Mouse (Mus musculus): ENCODE results near the gene Crip1. TPM values are rescaled to one million over a fixed set of nuclear protein-coding genes. Genes with fewer than 3 reads are reported as not detected.

Gene Crip1
- 31.0 and 35.1 TPM in 2 replicates for polyA plus RNA-seq (2015; fragmentation: Nextera tagmentation; extraction: Ambion mirVana)

GRCm38 (mm10) chr12:113146112-113147057 lies at the start of gene Crip1:
Gene Crip1, plus strand, starts transcription at chr12:113146316.
- Histone ChIP-seq H3K36me3 (peaks cover 25% of the 10 kb centered on the region), H3K4me3 (replicated peaks) (no peak within 1 kb of the TSS; the same call in 1 of the 2 replicates), H3K9me3 (no peaks in the 10 kb centered on the region), H3K9ac (replicated peaks) (no peak within 1 kb of the TSS), H3K27ac (no peak within 1 kb of the TSS; the same call in 1 of the 2 replicates), H3K4me1 (replicated peaks) (peaks cover 42% of the 10 kb centered on the region), H3K27me3 (peaks cover 18% of the 10 kb centered on the region), H3K4me2 (replicated peaks) (peak within 1 kb of the TSS; percentile 38)
- whole genome bisulfite sequencing: 8% methylated on average over 45 of the region's 45 CpGs
- ATAC-seq: peak; percentile 18

- H3K9ac ChIP-seq (replicated peaks): peak overlapping the region; percentile 99
Measured at GRCm38 (mm10) chr12:113097040-113097439, 49.1 kb upstream of the Crip1 start.

GRCm38 (mm10) chr12:113097749-113098281 lies 48.3 kb upstream of the Crip1 start, which contains the start of gene Mta1:
Gene Mta1, plus strand, starts transcription at chr12:113098278.
- Histone ChIP-seq H3K27me3 (no peaks in the 10 kb centered on the region), H3K9me3 (no peaks in the 10 kb centered on the region), H3K4me3 (replicated peaks) (peak within 1 kb of the TSS; percentile 96), H3K4me1 (replicated peaks) (peaks cover 44% of the 10 kb centered on the region), H3K9ac (replicated peaks) (peak within 1 kb of the TSS; percentile 99), H3K4me2 (replicated peaks) (peak within 1 kb of the TSS; percentile 93), H3K36me3 (no peaks in the 10 kb centered on the region), H3K27ac (peak within 1 kb of the TSS; percentile 84)
- peak; percentile 78 for ATAC-seq
- WGBS: 2% methylated on average over 26 of the region's 53 CpGs

More at GRCm38 (mm10) chr12:113097040-113097439, 49.1 kb upstream of the Crip1 start:
- H3K4me1 ChIP-seq (replicated peaks): peaks cover 42% of the 10 kb centered on the region
- WGBS: 83% methylated on average over 5 of the region's 5 CpGs
- peak overlapping the region; percentile 96 for H3K4me3 ChIP-seq (replicated peaks)
- H3K27ac ChIP-seq: peak overlapping the region; percentile 84; the same call in 1 of the 2 replicates
- peak; percentile 12; the same call in 1 of the 2 replicates for ATAC-seq
- H3K36me3 ChIP-seq: no peaks in the 10 kb centered on the region
- no peaks in the 10 kb centered on the region for H3K9me3 ChIP-seq
- H3K4me2 ChIP-seq (replicated peaks): peak overlapping the region; percentile 93
- H3K27me3 ChIP-seq: no peaks in the 10 kb centered on the region

DNA sequence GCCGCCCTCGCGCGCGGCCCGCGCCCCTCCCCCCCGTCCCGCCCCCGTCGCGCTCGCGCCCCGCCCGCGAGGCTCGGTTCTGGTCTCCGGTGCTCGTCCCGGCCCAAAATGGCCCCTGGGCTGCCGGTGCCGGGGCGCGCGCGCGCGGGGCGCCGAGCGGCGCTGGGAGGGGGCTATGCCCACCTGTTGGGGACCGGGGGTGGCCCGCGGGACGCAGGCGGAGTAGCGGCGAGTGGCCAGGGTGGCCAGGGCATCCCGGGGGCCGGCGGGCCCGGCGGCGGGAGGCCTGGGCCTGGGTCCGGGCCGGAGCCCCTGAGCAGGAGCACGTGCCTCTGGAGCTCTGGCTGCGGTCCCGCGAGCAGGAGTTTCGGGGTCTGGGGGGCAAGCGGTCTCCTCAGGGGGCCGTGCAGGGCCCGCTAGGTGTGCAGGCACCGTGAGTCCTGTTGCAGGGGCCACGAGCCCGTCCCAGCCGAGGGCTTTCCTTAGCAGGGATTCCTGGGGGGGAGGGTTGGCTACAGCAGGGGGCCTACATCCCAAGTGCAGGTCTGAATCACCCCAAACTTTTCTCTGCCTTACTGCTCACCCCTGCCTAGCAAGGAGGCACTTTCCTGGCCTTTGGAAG lies 47.5 kb upstream of the Crip1 start:
- H3K4me2 ChIP-seq (replicated peaks): peak overlapping the region; percentile 93
- peak overlapping the region; percentile 99 for H3K9ac ChIP-seq (replicated peaks)
- peak overlapping the region; percentile 77 for H3K27ac ChIP-seq
- under 1% methylated on average over 37 of the region's 60 CpGs for WGBS
- ATAC-seq: peak; percentile 15
- H3K36me3 ChIP-seq: no peaks in the 10 kb centered on the region
- H3K4me1 ChIP-seq (replicated peaks): peaks cover 52% of the 10 kb centered on the region
- H3K9me3 ChIP-seq: no peaks in the 10 kb centered on the region
- no peaks in the 10 kb centered on the region for H3K27me3 ChIP-seq
- peak overlapping the region; percentile 96 for H3K4me3 ChIP-seq (replicated peaks)

DNA sequence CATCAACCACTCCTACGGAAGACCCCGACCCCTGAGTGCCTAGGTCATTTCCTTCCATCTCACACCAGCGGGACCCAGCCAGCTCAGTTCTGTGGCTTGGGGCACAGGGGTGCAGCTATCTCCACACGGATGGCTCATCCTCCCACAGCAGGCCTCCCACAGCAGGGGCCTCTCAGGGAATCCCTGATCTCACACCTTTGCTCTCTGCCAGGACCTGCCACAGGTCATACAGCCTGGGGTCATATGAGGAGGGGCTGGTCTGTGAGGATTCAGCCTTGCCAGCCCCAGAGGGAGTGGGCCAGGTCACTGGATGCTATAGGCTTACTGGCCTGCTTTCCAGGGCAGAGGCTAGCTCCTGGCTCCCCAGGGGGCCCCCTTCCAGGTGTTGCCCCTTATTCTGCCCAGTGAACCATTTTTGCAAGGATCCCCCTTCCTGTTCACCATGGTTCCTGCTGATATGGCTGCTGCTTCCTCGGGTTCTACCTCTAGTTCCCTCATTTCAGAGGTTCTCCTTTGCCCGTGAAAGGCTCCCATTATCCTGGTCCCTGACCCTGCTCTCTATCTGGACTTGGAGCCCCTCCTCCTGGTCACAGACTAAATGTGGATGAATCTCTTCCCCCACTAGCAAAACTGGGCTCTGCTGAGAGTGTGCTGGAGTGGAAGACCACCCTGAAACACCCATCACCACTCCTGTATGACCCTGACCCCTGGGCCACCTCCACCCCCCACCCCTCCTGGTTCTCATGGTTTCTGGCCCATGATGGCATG lies 46.5 kb upstream of the Crip1 start:
- Histone ChIP-seq H3K4me2 (replicated peaks) (peak overlapping the region; percentile 93), H3K27me3 (no peaks in the 10 kb centered on the region), H3K4me1 (replicated peaks) (peaks cover 58% of the 10 kb centered on the region), H3K4me3 (replicated peaks) (peak overlapping the region; percentile 96), H3K9ac (replicated peaks) (peak overlapping the region; percentile 99), H3K36me3 (no peaks in the 10 kb centered on the region), H3K27ac (peak overlapping the region; percentile 15; the same call in 1 of the 2 replicates), H3K9me3 (no peaks in the 10 kb centered on the region)
- ATAC-seq: no peak
- WGBS: 41% methylated on average over 6 of the region's 6 CpGs

- H3K4me1 ChIP-seq (replicated peaks): peaks cover 58% of the 10 kb centered on the region
Measured at GRCm38 (mm10) chr12:113100448-113101076, 45.6 kb upstream of the Crip1 start.

DNA sequence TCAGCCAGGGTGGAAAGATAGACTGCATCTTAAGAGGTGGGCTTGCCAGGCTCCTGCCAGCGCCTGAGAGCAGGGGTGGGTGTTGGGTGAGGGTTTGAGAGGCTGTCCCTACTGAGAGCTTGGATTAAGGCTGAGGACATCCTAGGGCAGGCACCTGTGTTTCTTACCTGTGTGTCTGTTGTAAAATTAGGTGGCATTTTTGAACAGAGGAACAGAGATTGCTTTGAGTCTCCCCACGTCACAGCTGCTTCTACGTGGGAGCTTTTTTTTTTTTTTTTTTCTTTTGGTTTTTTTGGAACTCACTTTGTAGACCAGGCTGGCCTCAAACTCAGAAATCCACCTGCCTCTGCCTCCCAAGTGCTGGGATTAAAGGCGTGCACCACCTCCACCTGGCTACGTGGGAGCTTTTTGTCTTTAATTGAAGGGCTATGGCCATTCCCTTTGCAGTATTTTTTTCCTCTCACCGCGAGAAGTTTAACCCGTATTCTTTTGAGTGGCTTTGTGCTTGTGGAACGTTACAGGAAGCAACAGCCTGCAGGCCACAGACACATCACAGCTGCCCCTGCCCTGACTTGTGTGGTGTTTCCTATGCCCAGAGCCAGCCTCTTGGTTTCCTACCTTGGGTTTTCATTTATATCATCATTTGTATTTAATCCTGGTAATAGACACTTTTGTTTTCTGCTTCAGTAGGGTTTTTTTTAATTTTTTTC lies 44.7 kb upstream of the Crip1 start:
- 0 out of 2 replicates have a peak overlapping the region, but pooled peaks have one; percentile 11 for H3K9ac ChIP-seq (replicated peaks)
- peaks cover 58% of the 10 kb centered on the region for H3K4me1 ChIP-seq (replicated peaks)
- H3K27me3 ChIP-seq: no peaks in the 10 kb centered on the region
- ATAC-seq: no peak
- no peak overlapping the region for H3K4me2 ChIP-seq (replicated peaks)
- no peak overlapping the region for H3K4me3 ChIP-seq (replicated peaks)
- WGBS: 85% methylated on average over 9 of the region's 9 CpGs
- no peaks in the 10 kb centered on the region for H3K36me3 ChIP-seq
- H3K27ac ChIP-seq: no peak overlapping the region
- H3K9me3 ChIP-seq: peaks cover 3% of the 10 kb centered on the region; the same call in 1 of the 2 replicates

More at GRCm38 (mm10) chr12:113100448-113101076, 45.6 kb upstream of the Crip1 start:
- 87% methylated on average over 5 of the region's 5 CpGs for whole genome bisulfite sequencing
- H3K4me3 ChIP-seq (replicated peaks): no peak overlapping the region
- H3K9me3 ChIP-seq: peaks cover under 1% of the 10 kb centered on the region; the same call in 1 of the 2 replicates
- H3K4me2 ChIP-seq (replicated peaks): peak overlapping the region; percentile 93
- no peaks in the 10 kb centered on the region for H3K27me3 ChIP-seq
- peak overlapping the region; percentile 11; the same call in 1 of the 2 replicates for H3K9ac ChIP-seq (replicated peaks)
- no peak overlapping the region for H3K27ac ChIP-seq
- no peaks in the 10 kb centered on the region for H3K36me3 ChIP-seq
- ATAC-seq: no peak

GRCm38 (mm10) chr12:113102461-113102860 lies 43.7 kb upstream of the Crip1 start:
- peaks cover 3% of the 10 kb centered on the region; the same call in 1 of the 2 replicates for H3K9me3 ChIP-seq
- 62% methylated on average over 6 of the region's 6 CpGs for WGBS
- no peaks in the 10 kb centered on the region for H3K27me3 ChIP-seq

GRCm38 (mm10) chr12:113103846-113104451 lies 42.2 kb upstream of the Crip1 start:
- Histone ChIP-seq H3K27ac (no peak overlapping the region), H3K9me3 (peaks cover 3% of the 10 kb centered on the region; the same call in 1 of the 2 replicates), H3K4me2 (replicated peaks) (no peak overlapping the region), H3K36me3 (no peaks in the 10 kb centered on the region), H3K9ac (replicated peaks) (no peak overlapping the region), H3K4me1 (replicated peaks) (peaks cover 44% of the 10 kb centered on the region), H3K4me3 (replicated peaks) (no peak overlapping the region), H3K27me3 (no peaks in the 10 kb centered on the region)
- no peak for ATAC-seq
- 87% methylated on average over 8 of the region's 8 CpGs for WGBS

More at GRCm38 (mm10) chr12:113102461-113102860, 43.7 kb upstream of the Crip1 start:
- H3K27ac ChIP-seq: no peak overlapping the region
- H3K4me1 ChIP-seq (replicated peaks): peaks cover 51% of the 10 kb centered on the region
- no peak overlapping the region for H3K9ac ChIP-seq (replicated peaks)
- no peaks in the 10 kb centered on the region for H3K36me3 ChIP-seq
- no peak overlapping the region for H3K4me2 ChIP-seq (replicated peaks)
- ATAC-seq: peak; percentile 37; the same call in 1 of the 2 replicates
- no peak overlapping the region for H3K4me3 ChIP-seq (replicated peaks)

DNA sequence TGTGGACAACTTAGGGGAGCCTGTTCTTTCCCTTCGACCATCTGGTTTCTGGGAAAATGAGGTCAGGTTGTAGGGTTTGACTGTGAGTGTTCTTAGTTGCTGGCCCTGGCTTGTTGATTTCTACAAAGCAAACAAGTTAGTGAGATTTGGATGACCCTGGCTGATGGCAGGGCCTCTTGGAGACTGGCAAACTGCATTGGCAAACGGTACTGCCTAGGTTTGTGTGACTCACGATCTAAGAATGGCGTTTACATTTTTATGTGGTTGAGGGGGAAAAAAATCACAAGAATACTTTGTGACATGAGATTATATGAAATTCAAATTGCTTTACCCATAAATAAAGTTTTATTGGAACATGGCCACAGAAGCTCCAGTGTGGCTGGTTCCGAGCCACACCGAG lies 39.7 kb upstream of the Crip1 start:
- Histone ChIP-seq H3K4me3 (replicated peaks) (no peak overlapping the region), H3K27me3 (no peaks in the 10 kb centered on the region), H3K4me2 (replicated peaks) (no peak overlapping the region), H3K4me1 (replicated peaks) (peaks cover 30% of the 10 kb centered on the region), H3K36me3 (no peaks in the 10 kb centered on the region), H3K9me3 (peaks cover 3% of the 10 kb centered on the region; the same call in 1 of the 2 replicates), H3K9ac (replicated peaks) (no peak overlapping the region), H3K27ac (no peak overlapping the region)
- WGBS: 90% methylated on average over 6 of the region's 6 CpGs
- no peak for ATAC-seq

All from midbrain, embryonic 13.5 days (tissue).